Comparison of ENCODE assay signal across 10 mouse cellular contexts in genomic region chr15:102395061-102395460, GRCm38 (mm10). TPM values are rescaled to one million over a fixed set of nuclear protein-coding genes. Genes with fewer than 3 reads are reported as not detected.
DNase-seq lines count a peak whose midpoint lies in the region; ATAC-seq and TF ChIP-seq lines count a peak whose summit lies in the region.
"Had no signal": no experiment of that assay in that cellular context is flagged by ENCODE, and none has a peak within 500 bp of the region (broad histone marks: within the 10 kb centered on the region; RNA-seq: fewer than 3 reads in every experiment).

No protein-coding gene starts in this region.

- 6% methylated on average over 3 of the region's 3 CpGs for WGBS in heart, embryonic 13.5 days
- WGBS in liver, embryonic 12.5 days (ENCODE audit: insufficient replicate concordance): 11% methylated on average over 3 of the region's 3 CpGs

- H3K36me3 ChIP-seq in ES-Bruce4 (ENCODE audit: control insufficient read depth, insufficient read depth, low read length, poor library complexity, severe bottlenecking): no peaks in the 10 kb centered on the region
- no peaks in the 10 kb centered on the region for H3K36me3 ChIP-seq in heart, embryonic 13.5 days
- H3K36me3 ChIP-seq in liver, embryonic 12.5 days: no peaks in the 10 kb centered on the region
- H3K36me3 ChIP-seq: neural tube, embryonic 12.5 days had no signal

- TF ChIP-seq EP300 in ES-Bruce4 (IDR thresholded peaks at IDR 0.05; ENCODE audit: insufficient read depth, low read depth, low read length): 0 out of 2 replicates have a peak, but pooled peaks have one; percentile 28

- TF ChIP-seq CTCF in ES-Bruce4 (IDR thresholded peaks at IDR 0.05; ENCODE audit: low read depth, low read length): no peak

- H3K4me2 ChIP-seq in heart, embryonic 13.5 days: no peak overlapping the region
- peak overlapping the region; percentile 37 for H3K4me2 ChIP-seq in liver, embryonic 12.5 days
- H3K4me2 ChIP-seq: neural tube, embryonic 12.5 days had no signal

- DNase-seq in heart, adult 11 months: peak; percentile 94
- no peak for DNase-seq in heart, adult 9 months (ENCODE audit: low spot score in 2 of 2)
- DNase-seq in c-Kit-positive CD71-positive TER-119-positive erythroid progenitor cells, embryonic 14.5 days (ENCODE audit: low spot score): no peak
- DNase-seq in B cell, adult 2 months: no peak
- DNase-seq: cerebellum, adult 11-12 months had no signal

- H3K9ac ChIP-seq in ES-Bruce4 (ENCODE audit: low read depth, poor library complexity, severe bottlenecking): peak overlapping the region; percentile 11; the same call in 1 of the 2 replicates
- H3K9ac ChIP-seq in heart, embryonic 13.5 days: peak overlapping the region; percentile 50
- peak overlapping the region; percentile 52; the same call in 1 of the 2 replicates for H3K9ac ChIP-seq in liver, embryonic 12.5 days
- H3K9ac ChIP-seq: neural tube, embryonic 12.5 days had no signal

- peaks cover 6% of the 10 kb centered on the region for H3K4me1 ChIP-seq in ES-Bruce4 (ENCODE audit: control insufficient read depth, insufficient read depth, low read length)
- H3K4me1 ChIP-seq in heart, embryonic 13.5 days: peaks cover 32% of the 10 kb centered on the region
- peaks cover 66% of the 10 kb centered on the region for H3K4me1 ChIP-seq in liver, embryonic 12.5 days

- TF ChIP-seq POLR2A in ES-Bruce4 (IDR thresholded peaks at IDR 0.05; ENCODE audit: insufficient read depth, low read length): no peak

- no peaks in the 10 kb centered on the region for H3K9me3 ChIP-seq in ES-Bruce4 (replicated peaks; ENCODE audit: control insufficient read depth, insufficient read depth, low read length, poor library complexity, severe bottlenecking)
- H3K9me3 ChIP-seq in heart, embryonic 13.5 days: no peaks in the 10 kb centered on the region
- H3K9me3 ChIP-seq in liver, embryonic 12.5 days (replicated peaks): no peaks in the 10 kb centered on the region
- H3K9me3 ChIP-seq: neural tube, embryonic 12.5 days had no signal

- H3K27ac ChIP-seq in ES-Bruce4 (ENCODE audit: insufficient read depth, low read length): peak overlapping the region; percentile 99
- peak overlapping the region; percentile 74 for H3K27ac ChIP-seq in heart, embryonic 13.5 days (replicated peaks)
- peak overlapping the region; percentile 81 for H3K27ac ChIP-seq in liver, embryonic 12.5 days
- H3K27ac ChIP-seq: neural tube, embryonic 12.5 days had no signal

- 0 out of 2 replicates have a peak, but pooled peaks have one; percentile 28 for ATAC-seq in heart, embryonic 13.5 days (ENCODE audit: extremely low read depth, insufficient number of reproducible peaks, low FRiP score, low TSS enrichment)
- peak; percentile 81 for ATAC-seq in liver, embryonic 12.5 days
- no peak for ATAC-seq in cerebellum, adult (ENCODE audit: insufficient number of reproducible peaks, low FRiP score, low TSS enrichment)

- no peak overlapping the region for H3K4me3 ChIP-seq in ES-Bruce4 (ENCODE audit: low read depth, low read length)
- H3K4me3 ChIP-seq in heart, embryonic 13.5 days: no peak overlapping the region
- H3K4me3 ChIP-seq in liver, embryonic 12.5 days: no peak overlapping the region
- H3K4me3 ChIP-seq: neural tube, embryonic 12.5 days had no signal

- no peaks in the 10 kb centered on the region for H3K27me3 ChIP-seq in ES-Bruce4 (ENCODE audit: control insufficient read depth, insufficient read depth, low read length, poor library complexity, severe bottlenecking)
- no peaks in the 10 kb centered on the region for H3K27me3 ChIP-seq in heart, embryonic 13.5 days (replicated peaks)
- no peaks in the 10 kb centered on the region for H3K27me3 ChIP-seq in liver, embryonic 12.5 days (replicated peaks)
- H3K27me3 ChIP-seq: neural tube, embryonic 12.5 days had no signal

RNA-seq across cellular contexts. Expression of gene Sp1, which starts 10.9 kb away (rescaled TPM):
- polyA plus RNA-seq in ES-Bruce4 (2011; ENCODE audit: insufficient read depth, insufficient read length, low read depth, missing spikeins): 103 and 106 TPM in 2 replicates
- 4.3 and 4.6 TPM in 2 replicates for polyA plus RNA-seq in heart, embryonic 13.5 days (2015; fragmentation: Nextera tagmentation; extraction: Ambion mirVana)
- polyA plus RNA-seq in liver, embryonic 12.5 days (2016; fragmentation: Nextera tagmentation; extraction: Ambion mirVana): 5.1 and 5.6 TPM in 2 replicates

RNA-seq across cellular contexts. Expression of gene Sp7, which starts 28.1 kb away (rescaled TPM):
- polyA plus RNA-seq in ES-Bruce4 (2011; ENCODE audit: insufficient read depth, insufficient read length, low read depth, missing spikeins): not detected in 2 replicates
- polyA plus RNA-seq in heart, embryonic 13.5 days (2015; fragmentation: Nextera tagmentation; extraction: Ambion mirVana): 0.16 and 0.19 TPM in 2 replicates
- 0.37 and 0.63 TPM in 2 replicates for polyA plus RNA-seq in liver, embryonic 12.5 days (2016; fragmentation: Nextera tagmentation; extraction: Ambion mirVana)

RNA-seq across cellular contexts. Expression of gene Aaas, which starts 44.5 kb away (rescaled TPM):
- 196 and 252 TPM in 2 replicates for polyA plus RNA-seq in ES-Bruce4 (2011; ENCODE audit: insufficient read depth, insufficient read length, low read depth, missing spikeins)
- 54.0 and 58.1 TPM in 2 replicates for polyA plus RNA-seq in heart, embryonic 13.5 days (2015; fragmentation: Nextera tagmentation; extraction: Ambion mirVana)
- 69.7 and 74.7 TPM in 2 replicates for polyA plus RNA-seq in liver, embryonic 12.5 days (2016; fragmentation: Nextera tagmentation; extraction: Ambion mirVana)

RNA-seq across cellular contexts. Expression of gene Amhr2, which starts 50.1 kb away (rescaled TPM):
- polyA plus RNA-seq in ES-Bruce4 (2011; ENCODE audit: insufficient read depth, insufficient read length, low read depth, missing spikeins): 1.8 and 2.8 TPM in 2 replicates
- polyA plus RNA-seq in heart, embryonic 13.5 days (2015; fragmentation: Nextera tagmentation; extraction: Ambion mirVana): 0.82 and 1.4 TPM in 2 replicates
- 0.12 and 0.31 TPM in 2 replicates for polyA plus RNA-seq in liver, embryonic 12.5 days (2016; fragmentation: Nextera tagmentation; extraction: Ambion mirVana)

Comparison
In these comparisons a context has a peak if more than half of its experiments do, and no peak if none do; other contexts are left out.
1. RNA of gene Sp1, which starts 10.9 kb away (polyA plus RNA-seq): 103 to 106 TPM in ES-Bruce4; 5.1 to 5.6 TPM in liver, embryonic 12.5 days and 4.3 to 4.6 TPM in heart, embryonic 13.5 days; every median in the first group is over 10 times any median in the second.
2. Peak in every context shown above with its lines, with median percentiles within 50 percentile points of each other: H3K27ac ChIP-seq and H3K9ac ChIP-seq.